Mouse (Mus musculus) cerebellum, adult 9-10 months (tissue): ENCODE results near the gene Clec1b.

ENCODE experiments used
- DNase-seq: peaks from one replicate; pipeline ENCODE4 v3.0.0; 2022

Clec1b gene

GRCm38 (mm10) chr6:129396997-129397396 lies at the start of gene Clec1b:
Gene Clec1b, plus strand, starts transcription at chr6:129397297.
- DNase-seq = no peak

DNA sequence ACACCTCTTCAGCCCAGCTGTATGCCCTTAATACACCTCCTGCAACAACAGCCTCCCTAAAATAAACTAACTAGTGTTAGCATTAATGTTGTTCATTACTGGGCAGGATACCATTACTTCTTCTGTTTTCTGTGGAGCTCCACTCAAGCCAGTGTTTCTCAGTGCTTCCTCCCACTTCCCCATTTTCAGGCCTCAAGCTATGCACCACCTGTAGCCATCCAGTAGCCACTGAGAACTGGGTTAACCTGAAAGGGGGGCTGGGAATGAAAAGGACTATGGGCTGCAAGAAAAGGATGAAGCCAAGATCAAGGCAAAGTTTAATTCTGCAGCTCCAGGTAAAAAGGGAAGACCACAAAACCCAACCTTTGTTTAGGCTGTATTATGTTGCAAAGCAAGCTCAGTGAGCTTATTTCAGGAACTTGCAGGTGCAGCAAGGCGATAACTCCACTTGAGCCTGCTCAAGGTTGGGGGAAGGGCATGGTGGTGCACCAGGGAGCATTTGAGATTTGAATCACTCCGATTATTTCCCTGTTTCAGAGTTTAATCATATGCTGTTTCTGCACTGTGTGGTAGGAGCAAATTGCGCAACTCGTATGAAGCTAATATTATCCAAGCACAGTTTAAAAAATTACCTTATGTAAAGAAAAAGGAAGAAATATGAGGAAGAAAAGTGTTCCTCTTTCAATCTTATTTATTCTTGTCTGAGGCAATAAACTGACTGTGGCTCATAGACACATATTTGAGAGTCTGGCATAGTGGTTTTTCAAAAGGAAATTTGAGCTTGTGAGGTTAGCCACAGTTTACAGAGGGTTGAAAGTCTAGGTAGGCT lies 47.4 kb upstream of the Clec1b start:
- no peak for DNase-seq

- no peak for DNase-seq
These were observed 46.0 kb upstream of the Clec1b start for GRCm38 (mm10) chr6:129351091-129351490.

- DNase-seq = no peak
These were observed 41.3 kb upstream of the Clec1b start for GRCm38 (mm10) chr6:129355774-129356173.

GRCm38 (mm10) chr6:129356430-129356829 lies 40.7 kb upstream of the Clec1b start:
- no peak for DNase-seq

GRCm38 (mm10) chr6:129359515-129359914 lies 37.6 kb upstream of the Clec1b start:
- no peak for DNase-seq

DNA sequence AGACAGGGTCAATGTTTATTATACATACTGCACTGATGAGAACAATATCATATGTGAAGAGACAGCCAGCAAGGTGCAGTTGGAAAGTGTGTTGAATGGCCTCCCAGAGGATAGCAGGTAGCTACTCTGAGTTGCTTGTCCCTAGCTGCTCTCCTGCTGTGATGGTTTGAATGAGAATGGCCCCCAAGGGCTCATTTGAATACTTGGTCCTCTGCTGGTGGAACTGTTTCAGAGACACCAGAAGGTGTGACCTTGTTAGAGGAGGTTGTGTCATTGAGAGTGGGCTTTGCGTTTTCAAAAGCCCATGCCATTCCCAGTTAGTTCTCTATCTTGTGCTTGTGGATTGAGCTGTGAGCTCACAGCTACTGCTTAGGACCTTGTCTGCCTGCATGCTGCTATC lies 33.2 kb upstream of the Clec1b start:
- DNase-seq = no peak

- peak; percentile 54 for DNase-seq
These were observed 31.1 kb upstream of the Clec1b start for GRCm38 (mm10) chr6:129365959-129366359.

- DNase-seq = no peak
These were observed 27.5 kb upstream of the Clec1b start for GRCm38 (mm10) chr6:129369374-129370132.

DNA sequence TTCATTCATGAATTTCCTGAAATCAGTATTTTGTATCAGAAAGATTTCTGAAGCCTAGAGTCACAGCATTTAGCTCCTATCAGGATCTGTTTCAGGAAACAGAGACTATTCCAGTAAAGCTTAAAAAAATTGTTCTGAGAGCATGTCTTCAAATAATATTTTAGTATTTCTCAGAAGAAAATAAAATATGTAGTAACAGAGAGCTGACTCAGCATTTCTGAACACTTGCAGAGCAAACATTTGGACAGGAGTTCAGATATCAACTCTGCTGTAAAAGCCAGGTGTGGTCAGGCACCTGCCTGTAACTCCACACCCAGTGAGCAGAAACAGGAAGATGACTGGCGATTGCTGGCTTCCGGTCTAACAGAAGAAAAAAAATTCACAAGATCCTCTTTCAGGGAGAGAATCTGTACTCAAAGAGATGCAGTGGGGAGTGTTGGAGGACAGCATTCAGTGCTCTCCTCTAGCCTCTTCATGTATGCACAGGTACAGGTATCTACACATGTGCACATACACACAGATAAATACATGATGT lies 22.1 kb upstream of the Clec1b start:
- no peak for DNase-seq

GRCm38 (mm10) chr6:129380454-129380853 lies 16.6 kb upstream of the Clec1b start:
- no peak for DNase-seq

DNA sequence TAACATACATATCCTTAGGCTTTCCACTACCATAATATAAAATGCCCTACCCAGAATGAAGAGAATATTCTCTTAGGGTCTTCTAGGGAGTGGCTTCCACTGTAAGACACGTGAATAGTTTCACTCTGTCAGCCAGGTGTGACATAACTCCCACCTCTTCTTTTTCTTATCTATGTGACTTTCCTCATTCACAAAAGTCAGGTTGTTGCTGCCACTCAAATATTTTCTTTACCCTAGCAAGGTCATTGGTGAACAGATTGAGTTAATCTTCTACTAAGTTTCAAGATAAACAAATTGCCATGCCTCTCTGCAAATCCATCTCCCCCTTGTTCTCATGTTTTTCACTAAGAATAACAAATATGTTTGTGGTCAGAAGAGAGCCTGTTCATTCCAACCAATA lies 15.4 kb upstream of the Clec1b start:
- no peak for DNase-seq

- DNase-seq = no peak
These were observed 13.6 kb upstream of the Clec1b start for GRCm38 (mm10) chr6:129383466-129383865.

DNA sequence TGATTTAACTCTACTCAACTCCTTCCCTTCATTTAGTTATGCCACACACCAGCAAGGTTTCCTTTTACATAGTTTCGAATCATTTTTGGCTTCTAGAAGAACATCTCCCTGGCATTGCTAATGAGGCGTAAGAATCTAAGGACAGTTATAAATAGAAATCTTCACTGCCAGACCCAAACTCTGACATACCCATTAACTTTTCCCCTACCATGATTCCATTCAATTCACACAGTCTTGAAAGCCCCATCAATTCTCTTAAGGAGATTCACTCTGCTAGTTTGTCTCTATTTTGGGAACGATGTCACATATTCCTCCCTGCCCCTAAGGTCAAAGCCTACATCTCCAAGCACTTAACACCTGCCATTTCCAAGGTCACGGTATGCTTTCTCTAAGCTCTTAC lies 12.1 kb upstream of the Clec1b start:
- DNase-seq = no peak

GRCm38 (mm10) chr6:129385774-129386173 lies 11.3 kb upstream of the Clec1b start, which contains the start of gene Clec12b:
Gene Clec12b, minus strand, starts transcription at chr6:129385874.
- DNase-seq = no peak

GRCm38 (mm10) chr6:129393087-129393720 lies 3.9 kb upstream of the Clec1b start:
- DNase-seq = peak; percentile 7

GRCm38 (mm10) chr6:129393732-129394131 lies 3.4 kb upstream of the Clec1b start:
- DNase-seq = no peak

DNA sequence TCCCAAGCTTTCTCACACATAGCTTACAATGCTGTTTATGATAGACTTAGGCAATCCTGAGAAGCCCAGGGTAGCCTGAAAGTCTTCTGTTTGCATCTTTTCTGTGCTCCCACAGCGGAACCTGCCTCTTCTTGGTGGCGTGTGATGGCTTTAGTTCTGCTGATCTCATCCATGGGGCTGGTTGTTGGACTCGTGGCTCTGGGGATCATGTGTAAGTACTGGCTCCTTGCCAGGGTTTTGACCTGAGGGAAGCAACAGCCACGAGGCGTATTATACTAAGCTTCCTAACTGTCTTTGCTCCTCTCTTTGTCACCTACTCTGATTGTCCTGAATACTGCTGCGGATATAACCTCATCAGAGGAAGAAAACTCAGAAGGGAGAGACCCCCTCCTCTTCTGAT lies 2.8 kb downstream of the Clec1b start:
- DNase-seq = no peak

DNA sequence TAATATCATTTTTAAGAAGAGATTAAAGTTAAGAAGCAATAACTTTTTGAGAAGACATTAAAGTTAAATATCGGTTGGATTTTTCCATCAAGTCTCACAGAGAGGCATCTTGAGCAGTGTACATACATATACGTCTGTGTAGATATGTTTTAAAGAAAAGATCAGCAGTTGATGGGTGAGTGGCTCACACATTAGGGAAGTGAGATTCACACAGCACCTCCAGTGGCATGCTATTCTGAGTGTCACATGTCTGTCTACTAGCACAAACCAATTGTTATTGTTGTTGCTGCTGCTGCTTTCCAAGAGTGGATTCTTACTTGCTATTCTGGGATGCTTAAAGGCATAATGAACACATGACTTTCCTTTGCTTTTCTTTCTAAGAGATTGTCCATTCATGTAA lies 5.3 kb downstream of the Clec1b start:
- no peak for DNase-seq

DNA sequence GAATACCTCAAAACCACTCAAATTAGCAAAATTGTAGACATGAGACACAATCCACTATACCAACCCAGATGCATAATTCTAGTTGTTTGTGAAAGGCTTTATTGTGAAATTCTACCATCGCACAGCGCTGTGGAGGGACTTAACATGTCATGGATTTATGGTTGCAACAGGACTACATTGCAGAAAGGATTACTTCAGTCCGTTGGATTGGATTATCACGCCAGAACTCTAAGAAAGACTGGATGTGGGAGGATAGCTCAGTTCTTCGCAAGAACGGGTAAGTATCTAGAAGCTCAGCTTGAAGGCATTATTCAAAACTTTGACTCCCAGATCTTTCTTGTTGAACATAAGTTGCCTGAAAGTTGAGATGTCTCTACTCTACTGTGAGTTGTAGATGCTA lies 6.3 kb downstream of the Clec1b start:
- DNase-seq = no peak

DNA sequence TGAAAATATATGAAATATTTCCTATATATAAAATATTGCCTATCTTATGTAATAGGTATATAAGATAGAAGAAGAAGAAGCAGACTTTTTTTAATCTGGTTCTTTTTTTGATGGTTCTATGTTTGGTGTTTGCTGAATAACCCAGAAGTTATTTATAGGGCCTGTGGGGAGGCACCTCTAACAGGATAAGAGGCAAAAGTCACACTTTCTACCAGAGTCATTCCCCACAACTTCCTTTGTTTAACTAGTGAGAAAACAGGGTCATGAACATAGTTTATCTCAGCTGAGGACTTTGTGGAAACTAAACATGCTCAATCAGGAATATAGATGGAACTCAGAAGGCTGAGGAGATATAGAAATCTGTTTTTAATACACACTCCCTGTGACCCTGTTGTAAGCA lies 8.9 kb downstream of the Clec1b start:
- no peak for DNase-seq

DNA sequence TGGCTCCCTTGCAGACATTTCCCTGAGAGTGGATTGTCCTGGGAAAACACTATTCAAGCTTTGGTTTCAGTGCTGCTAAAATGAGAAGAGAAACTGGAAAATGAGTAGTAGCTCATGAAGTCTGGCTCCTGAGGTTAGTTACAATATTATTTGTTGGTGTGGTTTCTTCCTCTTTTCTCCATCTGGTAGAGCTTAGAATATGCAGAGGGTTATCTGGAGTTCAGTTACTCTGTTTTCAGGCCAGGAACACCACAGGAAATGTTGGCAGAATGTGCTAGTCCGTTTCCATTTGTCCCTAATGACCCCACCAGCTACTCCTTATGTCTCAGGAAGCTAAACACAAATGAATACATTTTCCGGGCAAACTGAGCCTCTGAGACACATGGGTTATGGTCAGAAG lies 10.2 kb downstream of the Clec1b start:
- DNase-seq = no peak

- DNase-seq = no peak
These were observed 11.5 kb downstream of the Clec1b start, which contains the start of gene Clec9a for GRCm38 (mm10) chr6:129408562-129408961. Gene Clec9a, plus strand, starts transcription at chr6:129408862.
